Mouse (Mus musculus): ENCODE measurements at regions not wholly inside any gene's neighbourhood (a gene's known extent, or its start where the extent isn't known, plus 50 kb on each side); places are given as distances from the start of the nearest gene placed in this dataset.

- H3K4me3 ChIP-seq (ENCODE audit: low read depth, low read length) = no peak overlapping the region
- no peaks in the 10 kb centered on the region for H3K9me3 ChIP-seq (ENCODE audit: control insufficient read depth, low read depth, low read length)
- no peaks in the 10 kb centered on the region for H3K4me1 ChIP-seq (ENCODE audit: control insufficient read depth, insufficient read depth, low read length)
- H3K36me3 ChIP-seq (ENCODE audit: control insufficient read depth, insufficient read depth, low read length) = no peaks in the 10 kb centered on the region
- H3K4me2 ChIP-seq (replicated peaks; ENCODE audit: low read depth, low read length) = no peak overlapping the region
- ATAC-seq (ENCODE audit: insufficient number of reproducible peaks, insufficient read depth, low FRiP score, low read depth) = no peak
- H3K27ac ChIP-seq (ENCODE audit: low read length) = no peak overlapping the region
- H3K9ac ChIP-seq (replicated peaks; ENCODE audit: low read depth, low read length) = no peak overlapping the region
- no peaks in the 10 kb centered on the region for H3K27me3 ChIP-seq (ENCODE audit: control insufficient read depth, insufficient read depth, low read length)
Observed at GRCm38 (mm10) chr1:28229611-28230010, 550.4 kb downstream of the Gm597 start.

GRCm38 (mm10) chr1:28214243-28215038 is 565.6 kb downstream of the Gm597 start:
- H3K9ac ChIP-seq (replicated peaks; ENCODE audit: low read depth, low read length) = no peak overlapping the region
- no peaks in the 10 kb centered on the region for H3K36me3 ChIP-seq (ENCODE audit: control insufficient read depth, insufficient read depth, low read length)
- H3K27ac ChIP-seq (ENCODE audit: low read length) = peak overlapping the region; percentile 66
- H3K27me3 ChIP-seq (ENCODE audit: control insufficient read depth, insufficient read depth, low read length) = no peaks in the 10 kb centered on the region
- ATAC-seq (ENCODE audit: insufficient number of reproducible peaks, insufficient read depth, low FRiP score, low read depth) = peak; percentile 82
- no peak overlapping the region for H3K4me3 ChIP-seq (ENCODE audit: low read depth, low read length)
- H3K4me2 ChIP-seq (replicated peaks; ENCODE audit: low read depth, low read length) = no peak overlapping the region
- WGBS = 21% methylated on average over 2 of the region's 2 CpGs
- 0 out of 2 replicates have a peak, but pooled peaks cover 4% of the 10 kb centered on the region for H3K4me1 ChIP-seq (ENCODE audit: control insufficient read depth, insufficient read depth, low read length)
- H3K9me3 ChIP-seq (ENCODE audit: control insufficient read depth, low read depth, low read length) = no peaks in the 10 kb centered on the region
